Mouse (Mus musculus): ENCODE results near the gene Add3.

Gene Add3

DNA sequence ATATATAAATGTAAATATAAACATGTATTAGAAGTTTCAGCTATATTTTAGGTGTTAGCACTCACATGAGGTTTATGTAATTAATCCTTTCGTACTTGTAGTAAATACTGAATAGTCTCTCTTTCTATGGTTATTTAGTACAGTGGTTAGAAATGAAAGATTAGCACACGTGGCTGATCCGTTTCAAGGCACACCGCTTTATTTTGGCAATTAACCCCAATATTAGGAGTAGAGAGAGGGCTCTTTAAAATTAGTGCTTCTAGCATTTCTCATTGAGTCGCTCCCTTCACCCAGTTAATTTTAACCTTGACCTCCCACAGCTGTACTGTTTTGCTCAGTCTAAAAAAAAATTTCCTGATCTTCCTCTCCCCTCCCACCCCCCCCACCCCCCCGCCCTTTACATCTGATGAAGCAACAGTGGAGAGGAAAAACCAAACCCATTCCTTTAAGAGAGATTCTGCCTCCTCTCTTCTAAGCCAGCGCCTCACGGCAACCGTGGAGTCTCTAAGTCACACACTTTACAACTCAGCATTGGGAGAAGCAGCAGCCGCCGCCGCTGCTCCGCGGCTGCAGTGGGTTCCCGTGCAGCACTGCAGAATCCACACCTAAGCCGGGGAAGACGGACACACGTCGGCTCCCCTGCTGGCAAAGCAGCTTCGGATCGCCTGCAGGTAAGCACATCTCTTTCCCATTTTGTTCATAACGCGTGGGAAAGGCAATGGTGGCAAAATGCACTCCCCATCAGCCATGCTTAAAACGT is at the start of gene Add3:
TSS of gene Add3 (plus strand) at position 400 of the 760 bp plus-strand sequence.
- peak; percentile 65 to 66 for DNase-seq

DNA sequence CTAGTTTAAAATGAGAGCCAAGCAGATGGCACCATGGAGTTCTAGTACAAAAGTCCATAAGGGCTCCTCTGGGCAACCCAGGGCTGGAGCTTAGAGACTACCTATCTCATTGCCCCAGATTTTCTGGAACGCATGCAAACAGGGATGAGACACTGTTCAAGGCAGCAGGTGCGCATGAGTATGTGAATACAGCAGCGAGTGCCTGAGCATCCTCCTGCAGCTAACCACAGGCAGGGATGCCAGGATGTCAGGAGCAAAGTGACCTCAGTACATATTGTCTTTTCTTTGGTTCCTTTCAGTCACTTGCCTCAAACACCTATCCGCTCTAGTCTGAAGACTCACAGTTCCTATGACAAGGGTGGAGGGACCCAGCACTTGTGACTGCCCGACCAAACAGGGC is 49.6 kb upstream of the Add3 start:
- DNase-seq, result no peak

DNA sequence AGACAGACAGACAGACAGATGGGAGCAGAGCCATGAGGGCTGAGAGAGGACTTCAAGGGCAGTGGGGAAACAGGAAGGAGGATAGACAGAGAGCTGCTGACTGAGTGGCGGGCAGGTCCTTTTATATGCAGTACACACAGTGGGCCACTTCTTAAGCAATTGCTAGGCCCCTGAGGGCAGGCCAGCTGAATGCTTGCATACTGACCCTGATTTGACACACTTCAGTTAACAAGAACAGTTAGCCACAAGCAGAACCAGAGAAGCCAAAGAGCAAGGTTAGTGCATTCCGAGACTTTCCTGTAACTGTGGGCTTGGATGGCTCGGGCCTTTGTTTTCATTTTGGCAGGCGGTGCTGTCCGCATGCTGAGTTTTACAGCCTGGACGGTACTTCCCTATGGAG is 48.0 kb upstream of the Add3 start:
- DNase-seq, result no peak

DNA sequence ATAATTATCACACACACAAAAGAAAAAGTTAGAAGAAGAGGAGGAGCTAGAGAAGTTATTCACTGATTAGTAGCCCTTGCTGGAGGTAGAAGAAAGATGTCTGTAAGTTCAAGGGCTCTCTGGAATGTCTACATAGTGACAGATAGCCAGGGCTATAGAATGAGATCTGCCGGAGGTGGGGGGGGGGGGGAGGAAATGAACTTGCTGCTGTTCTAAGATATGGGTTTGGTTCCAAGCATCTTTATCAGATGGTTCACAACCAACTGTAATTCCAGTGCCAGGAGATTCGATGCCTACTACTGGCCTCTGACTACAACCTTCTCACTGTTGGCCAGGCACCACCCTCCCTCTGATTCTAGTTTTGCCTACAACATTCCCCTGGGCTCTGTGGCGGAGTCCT is 46.9 kb upstream of the Add3 start:
- DNase-seq, result no peak

DNA sequence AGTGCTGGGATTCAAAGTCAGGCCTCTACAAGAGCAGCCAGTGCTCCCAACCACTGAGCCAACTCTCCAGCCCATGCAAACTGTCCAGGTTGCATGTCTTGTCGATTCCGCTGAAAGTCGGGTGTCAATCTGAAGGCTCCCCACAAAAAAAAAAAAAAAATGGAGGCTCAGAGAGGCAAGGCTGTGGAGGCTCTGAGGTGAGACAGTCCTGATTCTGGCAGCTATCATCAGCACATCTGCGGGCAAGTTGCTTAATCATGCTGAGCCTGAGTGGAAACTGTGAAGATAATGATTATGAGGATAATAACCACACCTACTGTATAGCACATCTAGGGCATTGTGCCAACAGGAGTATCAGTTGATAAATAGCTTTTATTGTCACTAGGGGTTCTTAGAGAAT is 45.6 kb upstream of the Add3 start:
- DNase-seq, result no peak

DNA sequence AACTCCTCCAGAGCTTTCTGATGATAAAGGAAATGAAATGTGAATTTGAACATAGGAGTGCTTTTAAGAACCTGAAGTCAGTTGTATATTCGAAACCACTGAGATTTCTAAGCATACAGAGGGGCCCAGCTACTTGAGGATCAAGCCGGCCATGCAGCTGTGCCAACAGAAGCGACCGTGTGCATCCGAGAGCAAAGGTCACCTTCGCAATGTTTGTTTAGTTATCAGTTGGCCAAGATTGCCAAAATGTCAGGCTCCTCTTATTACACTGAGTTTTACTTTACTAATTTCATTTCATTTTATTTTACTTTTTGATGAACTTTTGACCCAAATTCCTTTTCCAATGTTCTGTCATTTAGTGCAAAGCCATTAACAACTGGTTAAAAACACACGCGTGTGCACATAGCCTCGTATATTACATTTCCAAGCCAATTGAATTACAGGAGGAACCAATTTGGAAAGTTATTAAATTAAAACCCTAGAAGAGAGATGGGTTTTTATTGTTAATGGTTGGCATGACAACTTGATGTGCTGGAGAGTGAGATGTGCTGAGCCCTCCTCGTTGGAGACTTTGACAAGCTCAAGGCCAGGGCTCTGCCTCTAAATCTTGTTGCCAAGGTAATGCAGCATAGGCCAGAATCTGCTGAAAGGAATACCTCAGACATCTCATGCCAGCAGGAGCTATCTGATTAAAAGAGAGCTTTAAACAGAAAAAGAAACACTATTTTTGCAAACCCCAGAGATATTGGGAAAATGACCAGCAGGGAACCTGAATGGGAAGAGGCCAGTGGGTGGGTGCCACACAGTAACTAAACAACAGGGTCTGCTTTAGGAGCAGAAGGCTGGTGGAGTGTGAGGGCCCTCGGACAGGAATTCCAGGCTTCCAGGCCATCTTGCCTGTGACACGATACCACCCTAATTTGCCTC is 38.6 kb upstream of the Add3 start:
- peak in 1 of 2 experiments; percentile 32 for DNase-seq

DNA sequence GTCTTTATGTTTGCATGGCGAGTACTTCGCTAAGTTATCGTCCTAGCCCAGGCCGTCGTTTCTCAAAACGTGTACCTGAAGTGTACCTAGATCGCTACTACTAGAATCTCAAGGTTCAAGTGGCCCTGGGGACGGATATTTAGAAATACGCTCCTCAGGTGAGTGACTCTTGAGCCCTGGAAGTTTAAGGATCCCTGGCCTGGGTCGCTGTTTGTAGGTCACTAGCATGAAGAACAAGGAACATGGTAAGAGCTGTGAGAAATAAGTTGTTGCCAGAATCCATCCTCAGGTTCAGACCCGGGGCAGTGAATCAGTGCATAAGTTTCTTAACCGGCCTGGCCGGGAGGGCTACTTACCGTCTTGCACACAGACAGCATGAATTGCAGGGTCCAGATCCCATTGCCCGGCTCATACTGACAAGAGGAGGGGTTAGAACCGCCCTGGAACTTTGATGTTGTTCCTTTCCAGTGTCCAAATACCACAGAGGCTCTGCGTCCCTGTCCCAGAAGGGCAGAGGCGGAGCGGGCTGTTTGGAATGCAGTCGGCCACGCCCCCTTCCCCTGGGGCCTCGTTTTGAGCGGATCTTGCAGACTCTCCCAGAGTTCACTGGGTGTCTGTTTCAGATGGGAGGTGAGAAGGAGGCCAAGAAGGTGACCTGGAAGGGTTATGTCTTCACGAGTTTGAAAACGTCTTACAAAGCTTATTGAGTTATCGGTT is 34.7 kb upstream of the Add3 start:
- peak in 1 of 2 experiments; percentile 48 for DNase-seq

DNA sequence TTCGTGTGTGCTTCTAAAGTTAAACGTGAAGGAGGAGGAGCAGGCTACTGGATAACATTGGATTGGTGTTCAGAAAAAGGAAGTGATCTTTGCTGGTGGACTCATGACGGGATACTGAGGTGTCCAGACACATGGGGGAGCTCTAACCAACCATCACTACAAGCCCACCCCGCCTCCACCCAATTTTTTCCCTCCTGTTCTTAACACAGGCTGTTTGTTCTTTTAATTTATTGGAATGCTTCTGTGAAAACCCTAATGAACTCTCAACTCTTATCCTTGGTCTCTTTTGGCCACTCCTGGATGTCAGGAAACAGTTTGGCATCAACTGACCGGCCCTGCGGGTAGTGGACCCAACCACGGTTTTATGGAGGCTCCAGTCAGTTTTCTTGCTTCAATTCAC is 33.3 kb upstream of the Add3 start:
- peak in 1 of 2 experiments; percentile 28 for DNase-seq

DNA sequence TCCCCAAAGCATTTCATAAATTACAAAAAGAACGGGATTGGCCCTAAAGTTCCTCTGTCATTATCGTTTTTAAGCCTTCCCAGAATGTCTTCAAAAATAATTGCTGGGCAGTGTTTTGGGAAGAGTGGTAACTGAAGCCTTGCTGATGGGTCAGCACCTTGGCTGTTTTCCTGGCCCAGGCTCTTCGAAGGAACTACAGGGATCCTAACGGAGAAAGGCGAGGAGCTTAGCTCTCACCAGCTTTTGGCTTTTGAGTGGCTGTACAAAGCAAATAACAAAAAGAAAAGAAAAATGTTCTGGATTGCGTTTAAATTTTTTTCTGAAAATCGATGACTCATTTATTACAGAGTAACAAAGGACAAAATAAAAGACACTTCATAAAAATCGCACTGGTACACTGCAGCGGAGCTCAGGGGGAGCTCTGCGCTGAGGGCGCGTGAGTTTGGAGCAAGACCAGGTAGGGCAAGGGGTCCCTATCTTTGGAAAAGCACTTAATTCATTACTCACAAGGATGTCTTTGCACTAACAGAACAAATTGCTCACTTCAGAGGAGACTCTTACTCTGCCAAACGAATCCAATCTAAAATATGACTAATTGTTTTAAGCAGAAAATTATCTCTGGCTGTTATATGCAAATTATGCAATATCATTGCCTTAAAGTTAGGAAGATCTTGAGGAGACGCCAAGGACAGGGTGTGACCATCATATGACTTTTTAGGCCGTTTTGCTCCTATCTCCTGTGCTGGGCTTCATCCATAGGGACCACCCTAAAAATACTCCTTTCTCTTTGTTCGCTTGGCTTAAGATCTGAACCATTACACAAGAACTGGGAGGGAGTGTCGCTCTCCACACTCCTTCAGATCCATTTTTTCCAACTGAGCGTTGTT is 32.6 kb upstream of the Add3 start:
- DNase-seq, result no peak

DNA sequence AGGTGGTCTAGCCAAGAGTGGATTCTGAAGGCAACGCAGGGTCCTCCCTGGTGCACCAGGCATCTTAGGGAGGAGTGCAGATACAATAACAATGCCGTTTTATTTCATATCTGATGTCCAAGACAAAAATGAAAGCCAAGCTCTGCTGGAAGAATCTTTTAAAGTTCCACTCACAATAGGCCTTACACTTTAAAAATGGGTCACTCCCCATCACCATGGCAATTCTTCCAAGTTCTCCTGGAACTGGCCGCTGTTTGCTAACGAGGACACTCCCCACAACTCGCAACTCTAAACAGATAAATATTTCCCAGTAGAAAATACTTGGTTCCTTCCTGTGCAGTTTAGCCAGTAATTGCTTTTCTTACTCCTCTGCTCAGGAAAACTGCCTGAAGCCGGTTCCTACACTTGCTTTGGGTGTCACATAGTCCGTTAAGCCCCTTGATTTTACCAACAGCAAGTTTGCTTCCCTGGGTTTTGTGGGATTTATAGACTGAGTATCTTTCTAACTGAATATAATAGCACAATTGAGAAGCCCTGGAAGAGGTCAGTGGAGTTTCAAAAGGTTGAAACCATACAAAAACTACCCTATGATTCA is 28.1 kb upstream of the Add3 start:
- no peak for DNase-seq

DNA sequence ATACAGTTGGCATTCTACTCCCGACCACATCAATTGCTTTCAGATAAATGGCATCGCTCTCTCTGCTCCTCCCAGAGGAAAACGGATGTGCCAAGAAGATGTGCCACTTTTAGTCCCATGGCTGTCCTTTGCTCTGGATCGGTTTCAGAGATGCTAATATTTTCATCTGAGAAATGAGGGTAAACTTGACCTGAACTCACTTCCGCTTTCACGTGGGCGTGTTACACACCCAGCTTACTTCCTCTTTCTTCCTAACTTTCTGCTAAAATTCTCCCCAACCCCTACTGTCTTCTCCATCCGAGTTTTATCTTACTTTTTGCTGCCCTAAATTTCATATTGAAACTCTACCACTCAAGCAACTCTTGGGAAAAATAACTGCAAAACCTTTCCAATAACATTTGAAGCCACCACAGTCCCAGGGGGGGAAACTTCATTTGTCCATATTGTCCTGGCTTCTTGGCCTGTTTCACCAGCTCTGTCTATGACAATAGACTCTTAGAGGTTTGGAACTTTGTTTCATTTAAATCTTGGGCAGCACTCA is 20.9 kb upstream of the Add3 start:
- no peak for DNase-seq

DNA sequence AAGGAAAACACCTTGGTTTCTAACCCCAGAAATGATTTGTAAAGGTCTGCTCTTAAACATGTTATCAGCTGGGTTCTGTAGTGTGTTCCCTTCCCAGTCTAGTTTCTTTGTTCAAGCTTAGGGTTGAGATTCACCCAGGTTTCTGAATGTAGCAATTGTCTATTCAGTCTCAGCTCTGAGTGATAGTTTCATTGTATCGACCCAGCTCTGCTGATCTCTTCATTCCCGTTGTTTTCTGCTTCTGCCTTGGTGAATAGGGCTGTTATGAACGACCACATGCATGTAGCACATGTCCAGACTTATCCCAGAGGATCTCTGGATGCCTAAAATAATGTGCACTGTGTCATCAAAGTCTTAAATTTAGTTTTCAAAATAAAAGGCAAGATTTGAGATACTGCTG is 19.8 kb upstream of the Add3 start:
- DNase-seq, result no peak

DNA sequence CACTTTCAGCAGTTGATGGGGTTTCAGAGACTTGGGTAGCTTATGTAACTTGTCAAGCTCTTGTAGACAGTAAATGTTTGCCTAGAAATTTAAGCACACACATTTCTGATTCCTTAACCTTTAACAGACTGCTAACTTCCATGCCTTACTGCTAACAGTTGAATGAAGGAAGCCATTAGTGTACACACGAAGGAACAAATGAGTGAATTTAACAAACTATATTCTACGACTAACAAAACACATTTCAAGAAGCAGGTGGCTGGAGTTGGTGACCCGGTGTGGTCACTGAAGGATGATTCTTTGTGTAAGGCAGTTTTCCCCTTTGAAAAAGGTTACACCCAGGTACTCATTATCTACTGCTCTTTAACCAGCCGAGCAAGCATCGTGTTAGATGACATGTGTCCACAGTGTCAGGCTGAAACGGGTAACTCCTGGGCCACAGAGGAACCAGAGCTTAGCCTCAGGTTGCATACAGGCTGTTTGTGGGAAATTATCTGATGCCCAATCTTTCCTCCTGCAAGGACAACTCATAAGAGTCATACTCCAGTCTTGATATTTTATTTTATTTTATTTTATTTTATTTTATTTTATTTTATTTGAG is 17.5 kb upstream of the Add3 start:
- no peak for DNase-seq

DNA sequence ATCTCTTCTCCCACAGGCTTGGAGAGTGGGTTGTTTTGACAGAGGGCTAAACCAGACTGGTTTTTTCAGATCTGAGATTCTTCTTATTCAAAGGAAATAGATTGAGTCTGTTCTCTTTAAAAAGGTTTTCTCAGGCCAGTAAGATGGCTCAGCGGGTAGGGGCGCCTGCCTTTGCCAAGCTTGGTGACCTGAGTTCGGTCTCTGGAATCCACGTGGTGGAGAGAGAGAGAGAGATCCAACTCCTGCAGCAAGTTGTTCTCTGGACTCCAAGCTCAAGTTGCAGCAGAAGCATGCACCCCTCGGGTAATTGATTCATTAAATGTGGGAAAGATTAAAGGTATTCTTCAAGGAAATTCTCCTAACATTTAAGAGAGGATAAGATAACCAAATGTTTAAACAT is 16.9 kb upstream of the Add3 start:
- DNase-seq, result no peak

DNA sequence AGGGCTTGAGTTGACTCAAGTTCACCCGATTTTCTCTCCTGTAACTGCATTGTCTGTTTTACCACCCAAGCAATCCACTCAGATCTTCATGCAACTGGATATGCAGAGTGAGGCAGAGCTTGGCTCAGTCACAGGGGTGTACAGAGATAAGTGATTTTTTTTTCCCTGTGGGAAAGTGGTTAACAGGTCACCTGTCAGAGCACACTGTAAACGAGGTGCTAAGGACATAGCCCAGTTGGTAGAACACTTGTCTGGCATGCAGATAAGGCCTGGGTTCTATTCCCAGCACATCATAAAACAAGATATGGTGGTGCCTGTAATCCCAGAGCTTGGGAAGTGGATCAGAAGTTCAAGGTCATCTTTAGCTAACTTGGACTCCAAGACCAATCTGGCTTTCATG is 14.6 kb upstream of the Add3 start:
- DNase-seq, result no peak

DNA sequence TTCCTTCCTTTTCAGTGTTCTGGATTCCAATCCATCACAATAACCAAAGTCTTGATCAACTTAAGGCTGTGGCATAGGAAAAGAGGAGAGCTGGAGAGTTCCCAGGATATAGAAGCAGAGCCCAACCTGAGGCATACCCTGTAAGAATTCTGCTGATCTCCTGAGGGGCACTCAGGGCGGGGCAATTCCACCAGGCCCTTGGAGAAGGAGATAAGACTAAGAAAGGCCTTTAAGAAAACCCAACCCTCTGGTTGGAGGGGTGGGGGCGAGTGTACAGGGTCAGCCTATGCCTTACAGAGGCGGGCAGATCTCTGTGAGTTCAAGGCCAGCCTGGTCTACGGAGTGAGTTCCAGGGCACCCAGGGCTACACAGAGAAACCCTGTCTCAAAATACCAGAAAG is 13.7 kb upstream of the Add3 start:
- DNase-seq, result no peak

DNA sequence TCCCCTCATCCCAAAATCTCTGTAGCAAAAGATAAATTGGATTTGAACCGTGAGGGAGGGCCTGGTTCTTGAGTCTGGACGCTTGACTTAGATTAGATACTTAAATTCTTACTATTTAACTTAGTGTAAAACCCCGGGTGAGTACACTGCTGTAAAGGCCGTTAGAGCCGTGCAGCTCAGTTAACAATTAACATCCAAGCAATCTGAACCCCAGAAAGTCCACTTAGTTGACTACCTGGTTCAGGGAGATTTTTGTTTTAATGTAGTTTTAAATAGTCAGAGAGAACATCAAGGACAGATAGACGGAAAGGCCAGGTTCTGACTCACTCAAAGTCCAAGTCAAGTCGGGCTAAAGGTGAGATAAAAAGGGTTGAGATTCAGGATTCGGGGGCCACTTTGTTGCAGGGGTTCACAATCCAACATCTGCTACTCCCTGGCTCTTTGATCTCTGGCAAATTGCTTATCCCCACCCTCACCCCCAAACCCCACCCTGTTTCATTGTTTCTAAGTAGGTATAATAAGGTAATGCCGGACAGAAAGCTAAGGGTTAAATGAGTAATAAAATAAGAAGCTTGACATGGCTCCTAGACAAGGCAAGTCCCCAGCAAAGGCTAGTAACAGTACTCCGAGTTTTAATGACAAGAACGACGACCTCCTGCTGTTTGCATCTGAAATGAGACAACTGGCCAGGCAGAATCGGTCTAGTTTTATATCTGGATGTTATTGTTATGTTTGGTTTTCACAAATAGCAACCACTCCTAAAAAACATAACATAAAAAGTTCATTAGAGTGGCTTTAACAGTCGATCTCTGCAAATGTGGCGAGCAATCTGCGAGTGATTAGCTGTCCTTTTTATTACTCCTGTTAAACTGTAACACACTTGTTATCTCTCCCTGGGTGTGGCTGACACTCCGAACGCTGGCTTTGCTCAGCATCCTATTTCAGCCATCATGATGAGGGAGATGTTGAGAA is 12.6 kb upstream of the Add3 start:
- DNase-seq, result no peak

DNA sequence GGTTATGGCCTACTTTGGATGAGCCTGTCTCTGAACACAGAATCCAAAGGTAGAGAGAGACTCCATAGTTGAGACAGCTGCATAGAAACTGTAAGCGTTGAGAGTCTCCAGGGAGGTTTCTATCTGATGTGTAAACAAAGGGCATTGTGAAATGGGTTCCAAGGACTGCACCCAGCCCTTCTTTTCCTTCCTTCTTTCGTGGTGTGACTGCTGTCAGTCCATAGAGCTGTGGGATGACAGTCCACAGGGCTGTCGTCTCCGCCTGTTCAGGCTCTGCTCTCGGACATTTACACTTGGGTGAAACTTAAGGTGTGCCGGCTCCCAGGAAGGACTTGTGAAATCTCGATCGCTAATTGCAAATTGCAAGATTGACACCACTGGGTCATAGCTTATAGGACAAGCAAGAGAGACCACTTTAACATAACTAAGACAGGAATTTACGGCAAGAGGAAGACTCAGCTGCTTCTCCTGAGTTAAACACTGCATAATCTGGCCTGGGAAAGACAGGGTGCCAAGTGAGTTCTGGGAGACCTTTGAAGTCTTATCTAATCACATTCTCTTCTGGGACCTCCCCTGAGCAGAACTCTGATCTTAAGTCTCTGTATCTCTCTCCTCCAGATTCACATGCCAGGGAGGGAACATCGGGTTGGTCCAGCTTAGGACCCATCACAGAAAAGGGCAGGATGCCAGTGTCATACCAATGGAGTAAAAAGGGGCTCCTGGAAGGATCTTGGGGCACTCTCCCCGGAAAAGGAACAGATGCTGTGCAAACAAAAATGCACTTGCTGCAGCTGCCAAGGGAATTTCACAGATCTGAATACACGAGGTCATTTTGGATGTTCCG is 11.5 kb upstream of the Add3 start:
- DNase-seq, result no peak

Measured in cerebellum, postnatal 10 days (tissue).